Mouse (Mus musculus) erythroblast, embryonic 14.5 days (primary cell): Measurements from ENCODE around the gene Tmem50a.

Source experiments
- GATA1 ChIP-seq: IDR thresholded peaks from 2 replicates; pipeline ENCODE4 v1.6.1; 2012; ENCODE audit warnings: low read length, inconsistent platforms, mixed read lengths
- TAL1 ChIP-seq: IDR thresholded peaks from 3 replicates; pipeline ENCODE4 v1.6.1; 2012; ENCODE audit warnings: low read length, inconsistent platforms, mixed read lengths

DNA sequence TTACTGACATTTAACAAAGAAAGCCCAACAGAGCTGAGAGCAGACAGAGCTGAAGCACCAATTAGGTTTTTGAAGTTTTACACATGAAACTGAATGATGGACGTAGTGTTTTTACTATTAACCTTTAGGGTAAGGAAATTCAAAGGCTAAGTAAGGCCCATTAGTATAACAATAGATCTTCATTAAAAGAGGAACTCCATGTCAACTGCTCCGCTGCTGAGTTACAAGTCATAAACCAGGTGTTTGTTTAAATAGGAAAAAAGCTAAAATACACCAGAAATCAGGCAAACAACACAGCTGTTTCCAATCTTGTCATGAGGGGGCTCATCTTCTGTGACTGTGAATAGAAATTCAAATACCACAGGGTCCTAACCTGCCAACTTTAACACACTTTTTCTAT lies 63.6 kb downstream of the Tmem50a start:
- TF ChIP-seq TAL1 (no peak), GATA1 (no peak)
